Mouse (Mus musculus) E14TG2a.4 (cell line): ENCODE measurements at regions not wholly inside any gene's neighbourhood (a gene's known extent, or its start where the extent isn't known, plus 50 kb on each side); places are given as distances from the start of the nearest gene placed in this dataset.

ENCODE experiments used
- CTCF ChIP-seq: conservative IDR thresholded peaks from 2 replicates; pipeline ENCODE4 v1.5.1; 2014; ENCODE audit warnings: low read length
- POU5F1 ChIP-seq: IDR thresholded peaks from 2 replicates; pipeline ENCODE4 v1.6.1; 2014; ENCODE audit warnings: low read length, borderline replicate concordance

- TF ChIP-seq CTCF (no peak), POU5F1 (no peak)
These were observed 94.7 kb downstream of the Zfp36l1 start for GRCm38 (mm10) chr12:80018086-80018485.
